Mouse (Mus musculus) cerebellum, adult 11 months (tissue): ENCODE measurements at regions not wholly inside any gene's neighbourhood (a gene's known extent, or its start where the extent isn't known, plus 50 kb on each side); places are given as distances from the start of the nearest gene placed in this dataset.

Experiments used
- DNase-seq: peaks from one replicate; pipeline ENCODE4 v3.0.0; 2022

GRCm38 (mm10) chr1:190500106-190500505 lies 329.6 kb upstream of the Prox1 start:
- no peak for DNase-seq

GRCm38 (mm10) chr1:190497474-190497873 lies 327.0 kb upstream of the Prox1 start:
- DNase-seq: no peak

- DNase-seq: no peak
Observed at GRCm38 (mm10) chr1:190495741-190496520, 325.4 kb upstream of the Prox1 start.

- no peak for DNase-seq
Observed at GRCm38 (mm10) chr1:190486551-190487104, 316.1 kb upstream of the Prox1 start.

- DNase-seq: no peak
Observed at GRCm38 (mm10) chr1:190483366-190483765, 312.9 kb upstream of the Prox1 start.

- no peak for DNase-seq
Observed at GRCm38 (mm10) chr1:190481071-190481470, 310.6 kb upstream of the Prox1 start.

- DNase-seq: no peak
Observed at GRCm38 (mm10) chr1:190480601-190481000, 310.1 kb upstream of the Prox1 start.

GRCm38 (mm10) chr1:190472761-190473160 lies 302.2 kb upstream of the Prox1 start:
- no peak for DNase-seq

GRCm38 (mm10) chr1:190470336-190470735 lies 299.8 kb upstream of the Prox1 start:
- DNase-seq: no peak

GRCm38 (mm10) chr1:190457541-190458061 lies 287.1 kb upstream of the Prox1 start:
- no peak for DNase-seq

- DNase-seq: no peak
Observed at GRCm38 (mm10) chr1:190453549-190453948, 283.0 kb upstream of the Prox1 start.

GRCm38 (mm10) chr1:190452115-190452842 lies 281.8 kb upstream of the Prox1 start:
- no peak for DNase-seq

- no peak for DNase-seq
Observed at GRCm38 (mm10) chr1:190448263-190448662, 277.7 kb upstream of the Prox1 start.

- DNase-seq: no peak
Observed at GRCm38 (mm10) chr1:190447253-190447652, 276.7 kb upstream of the Prox1 start.

GRCm38 (mm10) chr1:190446676-190447075 lies 276.2 kb upstream of the Prox1 start:
- no peak for DNase-seq

- DNase-seq: no peak
Observed at GRCm38 (mm10) chr1:190444366-190444765, 273.9 kb upstream of the Prox1 start.

- no peak for DNase-seq
Observed at GRCm38 (mm10) chr1:190443234-190443633, 272.7 kb upstream of the Prox1 start.

GRCm38 (mm10) chr1:190442166-190442565 lies 271.7 kb upstream of the Prox1 start:
- DNase-seq: no peak

- DNase-seq: no peak
Observed at GRCm38 (mm10) chr1:190438789-190439188, 268.3 kb upstream of the Prox1 start.

- DNase-seq: no peak
Observed at GRCm38 (mm10) chr1:190422874-190423273, 252.4 kb upstream of the Prox1 start.

GRCm38 (mm10) chr1:190419709-190420108 lies 249.2 kb upstream of the Prox1 start:
- no peak for DNase-seq

GRCm38 (mm10) chr1:190417326-190417725 lies 246.8 kb upstream of the Prox1 start:
- DNase-seq: no peak

GRCm38 (mm10) chr1:190411756-190412155 lies 241.2 kb upstream of the Prox1 start:
- no peak for DNase-seq

- DNase-seq: no peak
Observed at GRCm38 (mm10) chr1:190403335-190403734, 232.8 kb upstream of the Prox1 start.
